Mouse (Mus musculus) MEL (cell line): ENCODE data around the gene Hsd17b13. TPM values are rescaled to one million over a fixed set of nuclear protein-coding genes. Genes with fewer than 3 reads are reported as not detected.

Source experiments
- DNase-seq: peaks from one replicate; pipeline ENCODE4 v3.0.0; 2011; ENCODE audit warnings: low read depth, low spot score
- H3K27ac ChIP-seq: 2 replicates; pipeline ENCODE4 v1.5.1; 2012; ENCODE audit warnings: low read depth, mild to moderate bottlenecking, control low read depth, low read length, moderate library complexity; ENCODE audit not compliant: control insufficient read depth
- H3K27me3 ChIP-seq, 2 experiments: fragments of 150-350 bp in 1 of 2; sonication (generic) in 1 of 2; 2 replicates each; pipeline ENCODE4 v1.6.1; 2012; ENCODE audit warnings: low read length in 2 of 2, mild to moderate bottlenecking in 2 of 2, improper control_type of control experiment in 1 of 2, moderate library complexity in 1 of 2; ENCODE audit not compliant: insufficient read depth in 2 of 2, control insufficient read depth in 1 of 2
- H3K36me3 ChIP-seq, 2 experiments: 2 replicates each; pipeline ENCODE4 v1.6.1; 2012 to 2014; ENCODE audit warnings: low read length in 2 of 2, improper control_type of control experiment in 1 of 2, inconsistent platforms in 1 of 2, mild to moderate bottlenecking in 1 of 2; ENCODE audit not compliant: insufficient read depth in 2 of 2, control insufficient read depth in 1 of 2
- H3K4me1 ChIP-seq, 2 experiments: fragments of 150-350 bp in 1 of 2; sonication (generic) in 1 of 2; 2 replicates each; pipeline ENCODE4 v1.6.1; 2012; ENCODE audit warnings: low read length in 2 of 2, improper control_type of control experiment in 1 of 2, mild to moderate bottlenecking in 1 of 2; ENCODE audit not compliant: insufficient read depth in 2 of 2, control insufficient read depth in 1 of 2
- H3K4me3 ChIP-seq, 2 experiments: fragments of 150-350 bp in 1 of 2; sonication (generic) in 1 of 2; 2 replicates each; pipeline ENCODE4 v1.5.1; 2012; ENCODE audit warnings: low read depth in 2 of 2, low read length in 2 of 2, mild to moderate bottlenecking in 2 of 2, moderate library complexity in 2 of 2, control low read depth in 1 of 2, improper control_type of control experiment in 1 of 2; ENCODE audit not compliant: control insufficient read depth in 1 of 2, insufficient read depth in 1 of 2
- H3K79me2 ChIP-seq: 2 replicates; pipeline ENCODE4 v1.6.1; 2012; ENCODE audit warnings: mild to moderate bottlenecking, low read length, moderate library complexity; ENCODE audit not compliant: control insufficient read depth, poor library complexity, insufficient read depth
- H3K9ac ChIP-seq: 2 replicates; pipeline ENCODE4 v1.6.1; 2012; ENCODE audit warnings: low read depth, mild to moderate bottlenecking, control low read depth, low read length, moderate library complexity; ENCODE audit not compliant: control insufficient read depth, poor library complexity, severe bottlenecking
- H3K9me3 ChIP-seq: fragments of 150-350 bp; sonication (generic); replicated peaks from 2 replicates; pipeline ENCODE4 v1.6.1; 2012; ENCODE audit warnings: mild to moderate bottlenecking, low read length, improper control_type of control experiment, moderate library complexity; ENCODE audit not compliant: insufficient read depth
- BHLHE40 ChIP-seq: IDR thresholded peaks from 2 replicates; pipeline ENCODE4 v1.6.1; 2012; ENCODE audit warnings: low read depth, mild to moderate bottlenecking, inconsistent platforms, low read length, improper control_type of control experiment, borderline replicate concordance
- CHD2 ChIP-seq: IDR thresholded peaks from 2 replicates; pipeline ENCODE4 v1.6.1; 2011; ENCODE audit warnings: low read length, improper control_type of control experiment
- CTCF ChIP-seq, 3 experiments: IDR thresholded peaks in 2 of 3; conservative IDR thresholded peaks in 1 of 3; 2 replicates each; pipeline ENCODE4 v1.5.1; 2011 to 2012; ENCODE audit warnings: low read length in 3 of 3, low read depth in 2 of 3, mild to moderate bottlenecking in 2 of 3, improper control_type of control experiment in 1 of 3, inconsistent platforms in 1 of 3, mixed read lengths in 1 of 3, moderate library complexity in 1 of 3; ENCODE audit not compliant: control insufficient read depth in 1 of 3, insufficient read depth in 1 of 3, poor library complexity in 1 of 3, severe bottlenecking in 1 of 3
- E2F4 ChIP-seq: IDR thresholded peaks from 2 replicates; pipeline ENCODE4 v1.6.1; 2011; ENCODE audit warnings: low read depth, low read length, improper control_type of control experiment, borderline replicate concordance
- JUND ChIP-seq: IDR thresholded peaks from 2 replicates; pipeline ENCODE4 v1.6.1; 2011; ENCODE audit warnings: low read depth, mild to moderate bottlenecking, improper control_type of control experiment, low read length
- MAX ChIP-seq: IDR thresholded peaks from 2 replicates; pipeline ENCODE4 v1.6.1; 2011; ENCODE audit warnings: low read length, improper control_type of control experiment
- MAZ ChIP-seq: IDR thresholded peaks from 2 replicates; pipeline ENCODE4 v1.6.1; 2012; ENCODE audit warnings: low read depth, mild to moderate bottlenecking, inconsistent platforms, low read length, improper control_type of control experiment
- MEF2A ChIP-seq: IDR thresholded peaks from 2 replicates; pipeline ENCODE4 v1.6.1; 2014; ENCODE audit warnings: low read depth, mild to moderate bottlenecking, inconsistent platforms, low read length, improper control_type of control experiment; ENCODE audit not compliant: poor library complexity, insufficient replicate concordance, severe bottlenecking; ENCODE audit errors: extremely low read depth
- MXI1 ChIP-seq: IDR thresholded peaks from 2 replicates; pipeline ENCODE4 v1.6.1; 2011; ENCODE audit warnings: mild to moderate bottlenecking, low read depth, low read length, improper control_type of control experiment
- MYB ChIP-seq: IDR thresholded peaks from 2 replicates; pipeline ENCODE4 v1.6.1; 2011; ENCODE audit warnings: mild to moderate bottlenecking, low read depth, low read length, improper control_type of control experiment
- NRF1 ChIP-seq: IDR thresholded peaks from 2 replicates; pipeline ENCODE4 v1.6.1; 2014; ENCODE audit warnings: low read depth, mild to moderate bottlenecking, inconsistent platforms, low read length, improper control_type of control experiment, moderate library complexity; ENCODE audit not compliant: poor library complexity, insufficient read depth, severe bottlenecking
- RCOR1 ChIP-seq: IDR thresholded peaks from 2 replicates; pipeline ENCODE4 v1.6.1; 2012; ENCODE audit warnings: low read depth, mild to moderate bottlenecking, inconsistent platforms, low read length, improper control_type of control experiment
- SMC3 ChIP-seq: IDR thresholded peaks from 2 replicates; pipeline ENCODE4 v1.6.1; 2011; ENCODE audit warnings: low read depth, low read length, improper control_type of control experiment
- TAL1 ChIP-seq: IDR thresholded peaks from 2 replicates; pipeline ENCODE4 v1.6.1; 2012; ENCODE audit warnings: mild to moderate bottlenecking, inconsistent platforms, low read length, moderate library complexity, mixed read lengths
- UBTF ChIP-seq: IDR thresholded peaks from 2 replicates; pipeline ENCODE4 v1.6.1; 2012; ENCODE audit warnings: low read depth, mild to moderate bottlenecking, inconsistent platforms, low read length, improper control_type of control experiment, moderate library complexity, borderline replicate concordance; ENCODE audit not compliant: insufficient read depth
- USF1 ChIP-seq: IDR thresholded peaks from 2 replicates; pipeline ENCODE4 v1.6.1; 2014; ENCODE audit warnings: low read depth, mild to moderate bottlenecking, inconsistent platforms, low read length, improper control_type of control experiment, moderate library complexity
- USF2 ChIP-seq, 2 experiments: IDR thresholded peaks; 2 replicates each; pipeline ENCODE4 v1.6.1; 2011 to 2012; ENCODE audit warnings: improper control_type of control experiment in 2 of 2, low read length in 2 of 2, borderline replicate concordance in 1 of 2, inconsistent platforms in 1 of 2, low read depth in 1 of 2, mild to moderate bottlenecking in 1 of 2; ENCODE audit not compliant: insufficient read depth in 1 of 2
- ZC3H11A ChIP-seq: IDR thresholded peaks from 2 replicates; pipeline ENCODE4 v1.6.1; 2012; ENCODE audit warnings: low read depth, mild to moderate bottlenecking, inconsistent platforms, low read length, improper control_type of control experiment
- ZKSCAN1 ChIP-seq: IDR thresholded peaks from 2 replicates; pipeline ENCODE4 v1.6.1; 2012; ENCODE audit warnings: low read depth, mild to moderate bottlenecking, inconsistent platforms, low read length, improper control_type of control experiment, moderate library complexity
- ZNF384 ChIP-seq: IDR thresholded peaks from 2 replicates; pipeline ENCODE4 v1.6.1; 2012; ENCODE audit warnings: low read depth, mild to moderate bottlenecking, inconsistent platforms, low read length, improper control_type of control experiment
- polyA plus RNA-seq, 2 experiments: library from polyadenylated mRNA; stranded (reverse) in 1 of 2; unstranded in 1 of 2; fragments of >175 nt in 1 of 2; fragments of >200 nt in 1 of 2; gene quantifications; 2 replicates each; pipeline versions ENCODE4 v1.2.1 to v1.2.4; 2012; ENCODE audit warnings: low replicate concordance in 2 of 2, low read depth in 1 of 2; ENCODE audit not compliant: insufficient read length in 2 of 2, insufficient read depth in 1 of 2, missing spikeins in 1 of 2
- total RNA-seq: library from RNA; depleted of rRNA; stranded (reverse); fragments of 300-350 nt; gene quantifications from 2 replicates; pipeline ENCODE4 v1.2.3, GENCODE M21; 2012

The Hsd17b13 gene
- total and polyA plus RNA-seq, 3 experiments = 0.08 TPM; not detected in 2

- H3K9ac ChIP-seq = no peak overlapping the region
- no peaks in the 10 kb centered on the region for H3K27me3 ChIP-seq
- DNase-seq = no peak
- peaks cover 0 to 3% of the 10 kb centered on the region in 2 experiments; a peak in 1 of 4 replicates for H3K4me1 ChIP-seq
- H3K36me3 ChIP-seq = peaks cover 0 to 2% of the 10 kb centered on the region in 2 experiments; a peak in 2 of 4 replicates
- no peak overlapping the region for H3K27ac ChIP-seq
- no peaks in the 10 kb centered on the region for H3K79me2 ChIP-seq
- no peak for TF ChIP-seq CHD2
- TF ChIP-seq NRF1 = no peak
- TF ChIP-seq USF2 (IDR thresholded peaks at IDR 0.05; ENCODE audit: borderline replicate concordance in 1 of 2, insufficient read depth in 1 of 2, low read depth in 1 of 2, low read length in 2 of 2) = no peak
- no peak for TF ChIP-seq JUND
- TF ChIP-seq MEF2A = no peak
- no peak for TF ChIP-seq MAZ
- TF ChIP-seq, all 39 proteins: peak for 0
- H3K9me3 ChIP-seq = no peaks in the 10 kb centered on the region
- H3K4me3 ChIP-seq = no peak overlapping the region
Observed at GRCm38 (mm10) chr5:104003955-104004354, 26.7 kb upstream of the Hsd17b13 start.

- DNase-seq = no peak
- Histone ChIP-seq H3K9ac (no peak overlapping the region), H3K9me3 (no peaks in the 10 kb centered on the region), H3K4me1 (peaks cover 0 to 3% of the 10 kb centered on the region in 2 experiments; a peak in 1 of 4 replicates), H3K4me3 (no peak overlapping the region), H3K79me2 (no peaks in the 10 kb centered on the region), H3K36me3 (peaks cover 0 to 2% of the 10 kb centered on the region in 2 experiments; a peak in 2 of 4 replicates), H3K27ac (no peak overlapping the region), H3K27me3 (no peaks in the 10 kb centered on the region)
- TF ChIP-seq ZKSCAN1 (no peak), E2F4 (no peak)
Observed at GRCm38 (mm10) chr5:104003256-104003931, 26.2 kb upstream of the Hsd17b13 start.

GRCm38 (mm10) chr5:104002549-104003255, 25.5 kb upstream of the Hsd17b13 start:
- no peak overlapping the region for H3K4me3 ChIP-seq
- DNase-seq = no peak
- no peaks in the 10 kb centered on the region for H3K27me3 ChIP-seq
- no peaks in the 10 kb centered on the region for H3K79me2 ChIP-seq
- H3K9ac ChIP-seq = no peak overlapping the region
- H3K36me3 ChIP-seq = peaks cover 0 to 5% of the 10 kb centered on the region in 2 experiments; a peak in 2 of 4 replicates
- peaks cover 0 to 8% of the 10 kb centered on the region in 2 experiments; a peak in 2 of 4 replicates for H3K4me1 ChIP-seq
- H3K9me3 ChIP-seq = no peaks in the 10 kb centered on the region
- no peak overlapping the region for H3K27ac ChIP-seq
- TF ChIP-seq MXI1 = no peak
- TF ChIP-seq MYB = no peak
- no peak for TF ChIP-seq SMC3
- no peak for TF ChIP-seq USF2 (IDR thresholded peaks at IDR 0.05; ENCODE audit: borderline replicate concordance in 1 of 2, insufficient read depth in 1 of 2, low read depth in 1 of 2, low read length in 2 of 2)
- no peak for TF ChIP-seq ZC3H11A
- TF ChIP-seq USF1 = no peak
- no peak for TF ChIP-seq UBTF
- TF ChIP-seq RCOR1 = no peak
- no peak for TF ChIP-seq CHD2
- TF ChIP-seq MEF2A = no peak
- TF ChIP-seq MAZ = no peak
- TF ChIP-seq MAX = no peak
- TF ChIP-seq NRF1 = no peak
- TF ChIP-seq TAL1 = no peak
- TF ChIP-seq ZNF384 = no peak
- no peak for TF ChIP-seq BHLHE40
- no peak for TF ChIP-seq CTCF (IDR thresholded peaks at IDR 0.05 in 2 of 3, conservative IDR thresholded peaks at IDR 0.05 in 1 of 3; ENCODE audit: control insufficient read depth in 1 of 3, insufficient read depth in 1 of 3, low read depth in 2 of 3, low read length in 3 of 3, poor library complexity in 1 of 3, severe bottlenecking in 1 of 3)
- no peak for TF ChIP-seq ZKSCAN1
